Mouse (Mus musculus): ENCODE results near the gene Edem1. TPM values are rescaled to one million over a fixed set of nuclear protein-coding genes. Genes with fewer than 3 reads are reported as not detected.
A peak's percentile ranks its signal among the peaks of the same experiment; 100 is the strongest.
"Not testable (repeated sequence)": the region's sequence is repeated elsewhere in the genome, so short reads cannot be mapped to it uniquely, and the experiment has no call there.

Edem1 gene
- total RNA-seq, 2 experiments from 2014 or later = 14.8 to 30.7 TPM

GRCm38 (mm10) chr6:108866317-108866716 lies 37.9 kb downstream of the Edem1 start:
- DNase-seq = no peak
- intact Hi-C loops (cut with DNase I) = no loop called here

GRCm38 (mm10) chr6:108869031-108869430 lies 40.6 kb downstream of the Edem1 start:
- intact Hi-C loops (cut with DNase I); DNase-seq: not testable (repeated sequence)

GRCm38 (mm10) chr6:108870421-108870820 lies 42.0 kb downstream of the Edem1 start:
- no peak for DNase-seq
- intact Hi-C loops (cut with DNase I) = no loop called here

GRCm38 (mm10) chr6:108871251-108871650 lies 42.8 kb downstream of the Edem1 start:
- intact Hi-C loops (cut with DNase I) = no loop called here
- no peak for DNase-seq

DNA sequence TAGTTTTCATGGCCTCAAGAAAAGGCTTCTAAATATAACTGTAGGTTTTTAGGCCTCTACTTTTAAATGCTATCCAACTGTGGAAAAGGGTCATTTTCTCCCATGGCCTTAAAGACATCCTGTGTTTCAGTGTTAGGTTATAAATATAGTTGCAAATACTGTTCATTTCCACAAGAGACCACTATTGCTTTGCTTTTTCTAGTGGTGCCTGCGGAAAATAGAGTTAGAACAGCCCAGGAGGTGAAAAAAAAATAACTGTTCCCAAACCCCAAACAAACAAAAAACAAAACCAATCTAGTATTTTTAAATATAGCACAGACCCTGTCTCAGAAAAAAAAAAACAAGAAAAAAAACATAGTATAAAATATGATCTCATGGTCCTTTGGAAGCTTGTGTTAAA lies 46.9 kb downstream of the Edem1 start:
- no peak for DNase-seq
- intact Hi-C loops (cut with DNase I) = loop anchor here (5.0 kb wide), 1 partner anchor 277 kb away; no protein-coding TSS in a partner anchor

DNA sequence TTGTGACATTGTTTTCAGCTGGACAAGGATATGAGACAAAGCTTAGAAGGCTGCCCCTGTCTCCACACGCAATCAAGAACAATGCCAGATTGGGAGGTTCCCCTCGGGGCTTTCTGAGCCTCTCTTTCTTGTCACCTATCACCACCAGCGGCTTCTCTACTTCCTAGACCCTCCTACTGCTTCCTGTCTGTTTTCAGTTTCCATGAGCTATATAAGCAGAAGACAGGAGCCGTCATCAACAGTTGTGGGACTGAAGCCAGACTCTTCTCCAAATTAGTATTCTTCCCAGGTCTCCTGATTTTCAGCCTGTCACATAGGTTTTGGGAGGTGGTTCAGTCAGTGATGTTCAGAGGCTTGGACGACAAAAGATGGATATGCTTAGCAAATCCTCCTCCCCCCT lies 47.6 kb downstream of the Edem1 start:
- peak; percentile 9 to 30 for DNase-seq
- intact Hi-C loops (cut with DNase I) = loop anchor here (5.0 kb wide), 1 partner anchor 276 kb away; no protein-coding TSS in a partner anchor

DNA sequence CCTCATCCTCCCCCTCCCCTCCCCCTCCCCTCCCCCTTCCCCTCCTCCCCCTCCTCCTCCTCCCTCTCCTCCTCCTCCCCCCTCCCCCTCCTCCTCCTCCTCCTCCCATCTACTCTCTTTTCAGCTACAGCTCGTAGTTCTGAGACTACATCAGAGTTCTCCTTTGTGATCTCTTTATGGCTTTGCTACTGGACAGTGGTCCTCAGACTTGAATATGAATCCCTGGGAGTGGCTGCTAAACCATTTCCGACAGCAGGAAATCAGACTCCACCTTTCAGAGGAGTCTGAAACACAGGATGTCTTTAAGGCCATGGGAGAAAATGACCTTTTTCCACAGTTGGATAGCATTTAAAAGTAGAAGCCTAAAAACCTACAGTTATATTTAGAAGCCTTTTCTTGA lies 48.0 kb downstream of the Edem1 start:
- no peak for DNase-seq
- intact Hi-C loops (cut with DNase I) = loop anchor here (5.0 kb wide), 1 partner anchor 276 kb away; no protein-coding TSS in a partner anchor

GRCm38 (mm10) chr6:108880368-108881013 lies 52.0 kb downstream of the Edem1 start:
- no peak for DNase-seq
- intact Hi-C loops (cut with DNase I) = no loop called here

- DNase-seq = no peak
- intact Hi-C loops (cut with DNase I) = no loop called here
Observed at GRCm38 (mm10) chr6:108881074-108881473, 52.6 kb downstream of the Edem1 start.

GRCm38 (mm10) chr6:108883826-108884225 lies 55.4 kb downstream of the Edem1 start:
- DNase-seq = no peak
- intact Hi-C loops (cut with DNase I) = no loop called here

GRCm38 (mm10) chr6:108884603-108885002 lies 56.2 kb downstream of the Edem1 start:
- intact Hi-C loops (cut with DNase I) = no loop called here
- no peak for DNase-seq

- intact Hi-C loops (cut with DNase I) = no loop called here
- no peak for DNase-seq
Observed at GRCm38 (mm10) chr6:108886346-108886745, 57.9 kb downstream of the Edem1 start.

DNA sequence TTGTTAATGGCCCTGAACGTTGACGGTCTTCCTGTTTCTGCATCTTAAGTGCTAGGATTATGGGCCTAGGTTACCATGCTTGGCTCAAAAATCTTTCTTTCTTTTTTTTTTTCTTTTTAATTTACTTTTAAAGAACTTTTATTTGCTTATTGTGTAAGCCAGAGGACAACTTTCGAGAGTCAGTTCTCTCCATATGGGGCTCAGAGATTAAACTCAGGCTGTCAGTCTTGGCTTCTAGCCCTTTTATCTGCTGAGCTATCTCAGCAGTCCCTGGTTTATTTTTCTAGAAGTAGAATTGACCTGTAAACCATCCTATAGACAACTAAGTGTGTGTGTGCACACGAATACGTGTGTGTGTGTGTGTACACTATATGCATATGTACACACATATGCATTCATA lies 64.1 kb downstream of the Edem1 start:
- DNase-seq = no peak
- intact Hi-C loops (cut with DNase I) = no loop called here

DNA sequence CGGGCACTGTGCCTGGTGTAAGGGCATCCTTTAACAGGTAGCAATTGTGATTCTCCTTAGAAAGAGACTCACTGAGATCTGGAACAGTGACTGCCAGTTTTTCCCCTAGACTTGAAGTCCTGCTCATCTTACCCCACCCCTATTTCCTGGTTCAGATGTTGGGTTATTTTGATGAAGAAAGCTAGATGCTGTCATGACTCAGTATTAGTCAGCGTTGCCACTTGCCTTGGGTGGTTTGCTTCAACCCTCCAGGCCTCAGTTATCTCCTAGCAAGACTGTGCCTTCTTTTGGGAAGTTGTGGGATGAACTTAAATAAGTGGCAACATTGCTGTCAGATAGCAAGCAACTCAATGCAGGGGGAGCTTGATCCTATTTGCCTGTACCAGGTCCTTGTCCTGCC lies 66.7 kb downstream of the Edem1 start:
- intact Hi-C loops (cut with DNase I) = no loop called here

DNA sequence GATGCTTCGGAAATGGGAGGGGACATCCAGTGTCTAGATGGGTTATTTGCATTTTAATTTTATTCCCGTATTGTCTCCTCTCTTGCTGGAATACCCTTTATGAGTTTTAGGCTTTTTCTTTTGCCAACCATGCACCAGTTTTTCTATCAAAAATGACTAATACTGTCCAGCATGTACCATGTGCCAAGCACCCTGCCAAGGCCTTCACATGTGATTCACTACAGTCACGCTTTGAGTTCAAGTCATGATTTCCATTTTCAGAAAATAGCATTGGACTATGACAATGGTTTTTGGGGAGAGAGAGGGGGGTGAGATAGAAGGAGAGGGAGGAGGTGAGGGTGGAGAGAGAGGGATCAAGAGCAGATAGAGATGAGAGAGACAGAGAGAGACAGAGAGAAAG lies 67.5 kb downstream of the Edem1 start:
- no peak for DNase-seq
- intact Hi-C loops (cut with DNase I) = no loop called here

More for the DNA sequence above, 66.7 kb downstream of the Edem1 start:
- no peak for DNase-seq

GRCm38 (mm10) chr6:108896525-108897087 lies 68.2 kb downstream of the Edem1 start:
- DNase-seq = no peak

DNA sequence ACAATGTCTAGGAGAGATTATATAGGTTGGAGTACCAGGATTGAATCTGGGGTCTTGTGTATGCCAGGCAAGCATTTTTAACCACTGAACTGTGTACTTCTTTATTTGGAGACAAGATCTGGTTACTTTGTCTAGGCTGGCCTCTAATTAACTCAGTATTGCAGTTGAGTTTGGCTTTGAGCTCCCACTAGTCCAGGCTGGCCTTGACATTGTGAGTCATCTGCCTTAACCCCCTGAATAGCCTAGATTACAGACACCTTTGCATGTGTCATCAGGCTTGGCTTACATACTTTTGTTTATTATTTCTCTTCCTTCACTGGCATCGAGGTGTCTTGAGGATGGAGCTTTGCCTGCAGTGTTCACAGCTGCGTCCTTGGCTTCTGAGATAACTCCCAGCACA lies 70.8 kb downstream of the Edem1 start:
- intact Hi-C loops (cut with DNase I) = no loop called here
- no peak for DNase-seq

More at GRCm38 (mm10) chr6:108896525-108897087, 68.2 kb downstream of the Edem1 start:
- intact Hi-C loops (cut with DNase I) = no loop called here

GRCm38 (mm10) chr6:108902124-108902523 lies 73.7 kb downstream of the Edem1 start:
- DNase-seq = no peak
- intact Hi-C loops (cut with DNase I) = no loop called here

- intact Hi-C loops (cut with DNase I) = no loop called here
- no peak for DNase-seq
Observed at GRCm38 (mm10) chr6:108903280-108903679, 74.8 kb downstream of the Edem1 start.

DNA sequence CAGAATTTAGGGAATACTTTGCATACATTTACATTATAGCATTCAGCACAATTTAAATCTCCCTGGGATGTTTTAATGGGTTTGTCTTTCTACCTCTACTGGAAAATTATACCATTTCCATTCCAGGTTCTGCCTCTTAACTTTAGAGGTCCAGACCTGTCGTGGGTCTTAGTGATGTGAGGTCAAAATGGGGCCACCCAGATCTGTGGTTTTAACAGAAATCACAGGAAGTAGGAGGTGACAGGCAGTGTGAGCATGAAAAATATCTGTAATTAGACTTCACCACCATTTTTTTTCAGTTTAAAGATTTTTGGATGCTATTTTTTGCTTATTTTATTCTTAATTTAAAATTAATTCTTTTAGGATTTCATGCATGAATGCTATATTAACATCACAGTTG lies 78.1 kb downstream of the Edem1 start:
- intact Hi-C loops (cut with DNase I) = no loop called here
- no peak for DNase-seq

Data from heart, postnatal 14 days (tissue).